Mouse (Mus musculus): ENCODE results near the gene Olfr312. TPM values are rescaled to one million over a fixed set of nuclear protein-coding genes. Genes with fewer than 3 reads are reported as not detected.
"Not testable (repeated sequence)": the region's sequence is repeated elsewhere in the genome, so short reads cannot be mapped to it uniquely, and the experiment has no call there.

The Olfr312 gene
- not detected in 2 replicates for polyA plus RNA-seq (2015; fragmentation: Nextera tagmentation; extraction: Ambion mirVana)

GRCm38 (mm10) chr11:58828937-58829336, at the start of gene Olfr312:
TSS of gene Olfr312 (plus strand) at chr11:58829237.
- not testable (repeated sequence) for H3K27ac ChIP-seq (replicated peaks); H3K27me3 ChIP-seq (replicated peaks); H3K9me3 ChIP-seq (replicated peaks); ATAC-seq (ENCODE audit: low FRiP score); H3K4me2 ChIP-seq; H3K4me3 ChIP-seq (replicated peaks); H3K36me3 ChIP-seq; H3K4me1 ChIP-seq; H3K9ac ChIP-seq (replicated peaks)

GRCm38 (mm10) chr11:58782480-58783089, 46.5 kb upstream of the Olfr312 start, which contains the start of gene Olfr314:
TSS of gene Olfr314 (plus strand) at chr11:58782952.
- ATAC-seq (ENCODE audit: low FRiP score): no peak
- Histone ChIP-seq H3K4me3 (replicated peaks) (no peak within 1 kb of the TSS), H3K4me1 (no peaks in the 10 kb centered on the region), H3K4me2 (no peak within 1 kb of the TSS), H3K27me3 (replicated peaks) (no peaks in the 10 kb centered on the region), H3K9ac (replicated peaks) (no peak within 1 kb of the TSS), H3K36me3 (no peaks in the 10 kb centered on the region), H3K27ac (replicated peaks) (no peak within 1 kb of the TSS), H3K9me3 (replicated peaks) (no peaks in the 10 kb centered on the region)
- WGBS: 85% methylated on average over 6 of the region's 6 CpGs

GRCm38 (mm10) chr11:58784182-58784581, 44.9 kb upstream of the Olfr312 start:
- 93% methylated on average over 2 of the region's 2 CpGs for WGBS
- Histone ChIP-seq H3K4me1 (no peaks in the 10 kb centered on the region), H3K4me2 (no peak overlapping the region), H3K27ac (replicated peaks) (no peak overlapping the region), H3K36me3 (no peaks in the 10 kb centered on the region), H3K27me3 (replicated peaks) (no peaks in the 10 kb centered on the region), H3K9me3 (replicated peaks) (no peaks in the 10 kb centered on the region), H3K4me3 (replicated peaks) (no peak overlapping the region), H3K9ac (replicated peaks) (no peak overlapping the region)
- ATAC-seq (ENCODE audit: low FRiP score): no peak

GRCm38 (mm10) chr11:58787651-58788050, 41.4 kb upstream of the Olfr312 start:
- 87% methylated on average over 10 of the region's 10 CpGs for WGBS
- no peak for ATAC-seq (ENCODE audit: low FRiP score)
- no peak overlapping the region for H3K4me3 ChIP-seq (replicated peaks)

GRCm38 (mm10) chr11:58788346-58788745, 40.7 kb upstream of the Olfr312 start:
- 89% methylated on average over 8 of the region's 8 CpGs for WGBS
- Histone ChIP-seq H3K9me3 (replicated peaks) (no peaks in the 10 kb centered on the region), H3K4me1 (no peaks in the 10 kb centered on the region), H3K27ac (replicated peaks) (no peak overlapping the region), H3K27me3 (replicated peaks) (no peaks in the 10 kb centered on the region), H3K9ac (replicated peaks) (no peak overlapping the region), H3K4me3 (replicated peaks) (no peak overlapping the region), H3K4me2 (no peak overlapping the region), H3K36me3 (no peaks in the 10 kb centered on the region)
- ATAC-seq (ENCODE audit: low FRiP score): no peak

More at GRCm38 (mm10) chr11:58787651-58788050, 41.4 kb upstream of the Olfr312 start:
- Histone ChIP-seq H3K27ac (replicated peaks) (no peak overlapping the region), H3K4me2 (no peak overlapping the region), H3K27me3 (replicated peaks) (no peaks in the 10 kb centered on the region), H3K9me3 (replicated peaks) (no peaks in the 10 kb centered on the region), H3K36me3 (no peaks in the 10 kb centered on the region), H3K9ac (replicated peaks) (no peak overlapping the region), H3K4me1 (no peaks in the 10 kb centered on the region)

- Histone ChIP-seq H3K27ac (replicated peaks) (no peak overlapping the region), H3K36me3 (no peaks in the 10 kb centered on the region), H3K4me3 (replicated peaks) (no peak overlapping the region), H3K4me2 (no peak overlapping the region), H3K4me1 (no peaks in the 10 kb centered on the region), H3K9me3 (replicated peaks) (no peaks in the 10 kb centered on the region), H3K9ac (replicated peaks) (no peak overlapping the region), H3K27me3 (replicated peaks) (no peaks in the 10 kb centered on the region)
- no peak for ATAC-seq (ENCODE audit: low FRiP score)
- WGBS: 39% methylated on average over 3 of the region's 3 CpGs
Observed at GRCm38 (mm10) chr11:58789532-58789931, 39.5 kb upstream of the Olfr312 start.

GRCm38 (mm10) chr11:58790053-58790452, 39.0 kb upstream of the Olfr312 start:
- H3K27me3 ChIP-seq (replicated peaks): no peaks in the 10 kb centered on the region
- no peak overlapping the region for H3K4me2 ChIP-seq
- H3K9me3 ChIP-seq (replicated peaks): no peaks in the 10 kb centered on the region
- H3K9ac ChIP-seq (replicated peaks): no peak overlapping the region
- ATAC-seq (ENCODE audit: low FRiP score): no peak
- no peaks in the 10 kb centered on the region for H3K36me3 ChIP-seq
- H3K4me1 ChIP-seq: no peaks in the 10 kb centered on the region
- H3K4me3 ChIP-seq (replicated peaks): no peak overlapping the region
- no peak overlapping the region for H3K27ac ChIP-seq (replicated peaks)
- WGBS: 61% methylated on average over 2 of the region's 2 CpGs

- WGBS: 87% methylated on average over 6 of the region's 6 CpGs
- no peak overlapping the region for H3K4me3 ChIP-seq (replicated peaks)
- ATAC-seq (ENCODE audit: low FRiP score): no peak
Observed at GRCm38 (mm10) chr11:58790646-58791045, 38.4 kb upstream of the Olfr312 start.

GRCm38 (mm10) chr11:58795856-58796255, 33.2 kb upstream of the Olfr312 start:
- ATAC-seq (ENCODE audit: low FRiP score): no peak
- no peaks in the 10 kb centered on the region for H3K9me3 ChIP-seq (replicated peaks)
- H3K27ac ChIP-seq (replicated peaks): no peak overlapping the region
- H3K4me3 ChIP-seq (replicated peaks): no peak overlapping the region
- no peak overlapping the region for H3K9ac ChIP-seq (replicated peaks)
- H3K36me3 ChIP-seq: no peaks in the 10 kb centered on the region
- WGBS: 73% methylated on average over 2 of the region's 2 CpGs
- H3K27me3 ChIP-seq (replicated peaks): no peaks in the 10 kb centered on the region
- no peaks in the 10 kb centered on the region for H3K4me1 ChIP-seq
- no peak overlapping the region for H3K4me2 ChIP-seq

More at GRCm38 (mm10) chr11:58790646-58791045, 38.4 kb upstream of the Olfr312 start:
- no peak overlapping the region for H3K4me2 ChIP-seq
- no peaks in the 10 kb centered on the region for H3K9me3 ChIP-seq (replicated peaks)
- H3K27ac ChIP-seq (replicated peaks): no peak overlapping the region
- H3K4me1 ChIP-seq: no peaks in the 10 kb centered on the region
- H3K36me3 ChIP-seq: no peaks in the 10 kb centered on the region
- H3K27me3 ChIP-seq (replicated peaks): no peaks in the 10 kb centered on the region
- no peak overlapping the region for H3K9ac ChIP-seq (replicated peaks)

- H3K4me3 ChIP-seq (replicated peaks): no peak overlapping the region
- no peak overlapping the region for H3K9ac ChIP-seq (replicated peaks)
- no peaks in the 10 kb centered on the region for H3K27me3 ChIP-seq (replicated peaks)
- H3K4me2 ChIP-seq: no peak overlapping the region
- peaks cover 4% of the 10 kb centered on the region; the same call in 1 of the 2 replicates for H3K4me1 ChIP-seq
- WGBS: 83% methylated on average over 7 of the region's 7 CpGs
- H3K9me3 ChIP-seq (replicated peaks): no peaks in the 10 kb centered on the region
- no peak overlapping the region for H3K27ac ChIP-seq (replicated peaks)
- H3K36me3 ChIP-seq: no peaks in the 10 kb centered on the region
- ATAC-seq (ENCODE audit: low FRiP score): no peak
Observed at GRCm38 (mm10) chr11:58796850-58797249, 32.2 kb upstream of the Olfr312 start.

- H3K27ac ChIP-seq (replicated peaks): no peak overlapping the region
- 88% methylated on average over 5 of the region's 5 CpGs for WGBS
- H3K36me3 ChIP-seq: no peaks in the 10 kb centered on the region
- H3K9me3 ChIP-seq (replicated peaks): no peaks in the 10 kb centered on the region
- ATAC-seq (ENCODE audit: low FRiP score): no peak
- H3K4me2 ChIP-seq: no peak overlapping the region
- no peak overlapping the region for H3K9ac ChIP-seq (replicated peaks)
- H3K27me3 ChIP-seq (replicated peaks): no peaks in the 10 kb centered on the region
- H3K4me1 ChIP-seq: peaks cover 7% of the 10 kb centered on the region; the same call in 1 of the 2 replicates
- no peak overlapping the region for H3K4me3 ChIP-seq (replicated peaks)
Observed at GRCm38 (mm10) chr11:58799747-58800146, 29.3 kb upstream of the Olfr312 start.

GRCm38 (mm10) chr11:58801558-58802228, 27.3 kb upstream of the Olfr312 start, which contains the start of gene Fam183b:
TSS of gene Fam183b (minus strand) at chr11:58801960.
- WGBS: 29% methylated on average over 14 of the region's 14 CpGs
- peaks cover 7% of the 10 kb centered on the region; the same call in 1 of the 2 replicates for H3K4me1 ChIP-seq
- no peak within 1 kb of the TSS for H3K9ac ChIP-seq (replicated peaks)
- H3K27ac ChIP-seq (replicated peaks): no peak within 1 kb of the TSS
- peak; percentile 61; the same call in 1 of the 2 replicates for ATAC-seq (ENCODE audit: low FRiP score)
- H3K36me3 ChIP-seq: no peaks in the 10 kb centered on the region
- no peaks in the 10 kb centered on the region for H3K27me3 ChIP-seq (replicated peaks)
- peak within 1 kb of the TSS; percentile 30 for H3K4me2 ChIP-seq
- H3K9me3 ChIP-seq (replicated peaks): no peaks in the 10 kb centered on the region
- no peak within 1 kb of the TSS for H3K4me3 ChIP-seq (replicated peaks)

Data from neural tube, embryonic 15.5 days (tissue).